Mouse (Mus musculus) MEL (cell line): Measurements from ENCODE around the gene Pla2g16.
A peak's percentile ranks its signal among the peaks of the same experiment; 100 is the strongest.

Experiments used
- CHD2 ChIP-seq: IDR thresholded peaks from 2 replicates; pipeline ENCODE4 v1.6.1; 2011; ENCODE audit warnings: low read length, improper control_type of control experiment
- CTCF ChIP-seq, 3 experiments: IDR thresholded peaks in 2 of 3; conservative IDR thresholded peaks in 1 of 3; 2 replicates each; pipeline ENCODE4 v1.5.1; 2011 to 2012; ENCODE audit warnings: low read length in 3 of 3, low read depth in 2 of 3, mild to moderate bottlenecking in 2 of 3, improper control_type of control experiment in 1 of 3, inconsistent platforms in 1 of 3, mixed read lengths in 1 of 3, moderate library complexity in 1 of 3; ENCODE audit not compliant: control insufficient read depth in 1 of 3, insufficient read depth in 1 of 3, poor library complexity in 1 of 3, severe bottlenecking in 1 of 3
- ELF1 ChIP-seq: IDR thresholded peaks from 2 replicates; pipeline ENCODE4 v1.6.1; 2014; ENCODE audit warnings: low read depth, mild to moderate bottlenecking, inconsistent platforms, low read length, improper control_type of control experiment, moderate library complexity
- ETS1 ChIP-seq: IDR thresholded peaks from 2 replicates; pipeline ENCODE4 v1.6.1; 2012; ENCODE audit warnings: low read depth, mild to moderate bottlenecking, inconsistent platforms, low read length, improper control_type of control experiment, moderate library complexity
- GATA1 ChIP-seq: IDR thresholded peaks from 2 replicates; pipeline ENCODE4 v1.6.1; 2011; ENCODE audit warnings: low read depth, low read length, improper control_type of control experiment
- HCFC1 ChIP-seq: IDR thresholded peaks from 2 replicates; pipeline ENCODE4 v1.6.1; 2012; ENCODE audit warnings: low read depth, mild to moderate bottlenecking, inconsistent platforms, low read length, improper control_type of control experiment, moderate library complexity
- MEF2A ChIP-seq: IDR thresholded peaks from 2 replicates; pipeline ENCODE4 v1.6.1; 2014; ENCODE audit warnings: low read depth, mild to moderate bottlenecking, inconsistent platforms, low read length, improper control_type of control experiment; ENCODE audit not compliant: poor library complexity, insufficient replicate concordance, severe bottlenecking; ENCODE audit errors: extremely low read depth
- NRF1 ChIP-seq: IDR thresholded peaks from 2 replicates; pipeline ENCODE4 v1.6.1; 2014; ENCODE audit warnings: low read depth, mild to moderate bottlenecking, inconsistent platforms, low read length, improper control_type of control experiment, moderate library complexity; ENCODE audit not compliant: poor library complexity, insufficient read depth, severe bottlenecking
- POLR2A ChIP-seq, 2 experiments: IDR thresholded peaks; 2 replicates each; pipeline ENCODE4 v1.6.1; 2011 to 2012; ENCODE audit warnings: low read length in 2 of 2, mild to moderate bottlenecking in 2 of 2, control low read depth in 1 of 2, improper control_type of control experiment in 1 of 2, low read depth in 1 of 2, moderate library complexity in 1 of 2; ENCODE audit not compliant: control insufficient read depth in 1 of 2, insufficient read depth in 1 of 2, poor library complexity in 1 of 2
- RAD21 ChIP-seq: IDR thresholded peaks from 2 replicates; pipeline ENCODE4 v1.6.1; 2011; ENCODE audit warnings: mild to moderate bottlenecking, low read depth, low read length, improper control_type of control experiment
- SMC3 ChIP-seq: IDR thresholded peaks from 2 replicates; pipeline ENCODE4 v1.6.1; 2011; ENCODE audit warnings: low read depth, low read length, improper control_type of control experiment
- USF1 ChIP-seq: IDR thresholded peaks from 2 replicates; pipeline ENCODE4 v1.6.1; 2014; ENCODE audit warnings: low read depth, mild to moderate bottlenecking, inconsistent platforms, low read length, improper control_type of control experiment, moderate library complexity
- ZC3H11A ChIP-seq: IDR thresholded peaks from 2 replicates; pipeline ENCODE4 v1.6.1; 2012; ENCODE audit warnings: low read depth, mild to moderate bottlenecking, inconsistent platforms, low read length, improper control_type of control experiment

DNA sequence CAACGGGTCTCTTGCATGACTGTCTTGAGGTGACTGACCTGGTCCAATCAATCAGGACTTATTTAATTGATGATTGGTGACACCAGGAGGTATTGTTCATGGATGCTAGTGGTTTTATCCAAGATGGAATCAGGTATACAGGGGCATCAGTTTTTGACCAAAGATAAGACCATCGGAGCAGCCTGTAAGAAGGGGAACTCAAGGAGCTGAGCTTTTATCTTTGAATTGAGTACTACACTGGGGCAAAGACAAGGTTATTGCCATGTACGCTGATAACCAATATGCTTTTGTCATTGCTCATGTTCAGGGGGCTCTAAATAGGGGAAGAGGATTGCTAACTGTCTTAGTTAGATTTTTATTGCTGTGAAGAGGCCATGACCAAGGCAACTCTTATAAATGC is 8.3 kb upstream of the Pla2g16 start:
- TF ChIP-seq CTCF (IDR thresholded peaks at IDR 0.05 in 2 of 3, conservative IDR thresholded peaks at IDR 0.05 in 1 of 3; ENCODE audit: control insufficient read depth in 1 of 3, insufficient read depth in 1 of 3, low read depth in 2 of 3, low read length in 3 of 3, poor library complexity in 1 of 3, severe bottlenecking in 1 of 3) (no peak), ETS1 (peak; percentile 22; the same call in 1 of the 2 replicates), POLR2A (IDR thresholded peaks at IDR 0.05; ENCODE audit: control insufficient read depth in 1 of 2, insufficient read depth in 1 of 2, low read depth in 1 of 2, low read length in 2 of 2, poor library complexity in 1 of 2) (no peak), ELF1 (no peak), SMC3 (no peak), CHD2 (no peak), HCFC1 (no peak), ZC3H11A (no peak), NRF1 (no peak), MEF2A (no peak), RAD21 (no peak), GATA1 (peak; percentile 52), USF1 (no peak)
